In genomic region chr9:122836790-122837189, GRCm38 (mm10) we compare ENCODE assay signal across 10 mouse cellular contexts. TPM values are rescaled to one million over a fixed set of nuclear protein-coding genes. Genes with fewer than 3 reads are reported as not detected.
A peak's percentile ranks its signal among the peaks of the same experiment; 100 is the strongest.
DNase-seq lines count a peak whose midpoint lies in the region; ATAC-seq and TF ChIP-seq lines count a peak whose summit lies in the region.
"Had no signal": no experiment of that assay in that cellular context is flagged by ENCODE, and none has a peak within 500 bp of the region (broad histone marks: within the 10 kb centered on the region; RNA-seq: fewer than 3 reads in every experiment).

No protein-coding gene starts in this region.

- no peak overlapping the region for H3K4me3 ChIP-seq in limb, embryonic 11.5 days (ENCODE audit: low read depth, low read length)
- no peak overlapping the region for H3K4me3 ChIP-seq in limb, embryonic 10.5 days
- H3K4me3 ChIP-seq in heart, embryonic 15.5 days, result no peak overlapping the region
- no peak overlapping the region for H3K4me3 ChIP-seq in midbrain, postnatal 0 days (ENCODE audit: low read depth, low read length)

- H3K4me2 ChIP-seq in limb, embryonic 11.5 days (ENCODE audit: low read depth, severe bottlenecking), result no peak overlapping the region
- H3K4me2 ChIP-seq in heart, embryonic 15.5 days, result no peak overlapping the region
- no peak overlapping the region for H3K4me2 ChIP-seq in midbrain, postnatal 0 days (ENCODE audit: low read depth, low read length, poor library complexity, severe bottlenecking)

- ATAC-seq in limb, embryonic 11.5 days (ENCODE audit: insufficient number of reproducible peaks, low FRiP score, low TSS enrichment, low read depth), result no peak
- peak; percentile 55; the same call in 1 of the 2 replicates for ATAC-seq in heart, embryonic 15.5 days (replicated peaks; ENCODE audit: insufficient number of reproducible peaks, insufficient read depth, low FRiP score, low read depth)
- ATAC-seq in midbrain, postnatal 0 days (ENCODE audit: low FRiP score), result peak; percentile 83
- ATAC-seq in megakaryocyte progenitor cell, adult 5-6 weeks (replicated peaks; ENCODE audit: poor library complexity), result no peak
- ATAC-seq: Patski had no signal

- TF ChIP-seq CTCF in midbrain, postnatal 0 days (IDR thresholded peaks at IDR 0.05), result no peak

- no peaks in the 10 kb centered on the region; the same call in 1 of the 2 replicates for H3K36me3 ChIP-seq in limb, embryonic 11.5 days (ENCODE audit: control insufficient read depth, insufficient read depth, low read length)
- H3K36me3 ChIP-seq in limb, embryonic 10.5 days, result peaks cover 9% of the 10 kb centered on the region; the same call in 1 of the 2 replicates
- peaks cover 3% of the 10 kb centered on the region; the same call in 1 of the 2 replicates for H3K36me3 ChIP-seq in heart, embryonic 15.5 days
- peaks cover 11% of the 10 kb centered on the region for H3K36me3 ChIP-seq in midbrain, postnatal 0 days (ENCODE audit: insufficient read depth, low read length)

- H3K27ac ChIP-seq in limb, embryonic 11.5 days (replicated peaks; ENCODE audit: low read depth, low read length), result 0 out of 2 replicates have a peak overlapping the region, but pooled peaks have one; percentile 26
- no peak overlapping the region for H3K27ac ChIP-seq in limb, embryonic 10.5 days
- H3K27ac ChIP-seq in heart, embryonic 15.5 days, result peak overlapping the region; percentile 55
- H3K27ac ChIP-seq in midbrain, postnatal 0 days (ENCODE audit: low read depth, low read length), result no peak overlapping the region; the same call in 1 of the 2 replicates

- H3K4me1 ChIP-seq in limb, embryonic 11.5 days (ENCODE audit: control insufficient read depth, insufficient read depth, low read length), result 0 out of 2 replicates have a peak, but pooled peaks cover 3% of the 10 kb centered on the region
- peaks cover 7% of the 10 kb centered on the region; the same call in 1 of the 2 replicates for H3K4me1 ChIP-seq in limb, embryonic 10.5 days
- peaks cover 19% of the 10 kb centered on the region for H3K4me1 ChIP-seq in heart, embryonic 15.5 days (replicated peaks)
- H3K4me1 ChIP-seq in midbrain, postnatal 0 days (ENCODE audit: insufficient read depth, low read length), result no peaks in the 10 kb centered on the region

- no peak overlapping the region; the same call in 1 of the 2 replicates for H3K9ac ChIP-seq in limb, embryonic 11.5 days (ENCODE audit: low read length)
- no peak overlapping the region for H3K9ac ChIP-seq in heart, embryonic 15.5 days
- no peak overlapping the region for H3K9ac ChIP-seq in midbrain, postnatal 0 days (replicated peaks; ENCODE audit: low read length, poor library complexity, severe bottlenecking)

- WGBS in limb, embryonic 11.5 days, result 64% methylated on average over 6 of the region's 6 CpGs
- WGBS in limb, embryonic 10.5 days, result 83% methylated on average over 6 of the region's 6 CpGs
- WGBS in heart, embryonic 15.5 days, result 27% methylated on average over 6 of the region's 6 CpGs
- 42% methylated on average over 6 of the region's 6 CpGs for WGBS in midbrain, postnatal 0 days

- no peaks in the 10 kb centered on the region for H3K27me3 ChIP-seq in limb, embryonic 11.5 days (ENCODE audit: control insufficient read depth, insufficient read depth, low read length)
- no peaks in the 10 kb centered on the region for H3K27me3 ChIP-seq in limb, embryonic 10.5 days (ENCODE audit: low read depth, poor library complexity, severe bottlenecking)
- H3K27me3 ChIP-seq in heart, embryonic 15.5 days, result no peaks in the 10 kb centered on the region
- no peaks in the 10 kb centered on the region for H3K27me3 ChIP-seq in midbrain, postnatal 0 days (ENCODE audit: insufficient read depth, low read length)
- H3K27me3 ChIP-seq: Patski had no signal

- DNase-seq in limb, embryonic 11.5 days (ENCODE audit: low spot score), result no peak
- no peak for DNase-seq in limb, embryonic 10.5 days (ENCODE audit: low spot score)
- DNase-seq in cerebellum, adult 9-10 months, result peak; percentile 63
- DNase-seq in layer of hippocampus, adult 8-10 months (ENCODE audit: low spot score in 2 of 2), result peak; percentile 47 to 69
- peak; percentile 88 for DNase-seq in midbrain, postnatal 0 days (ENCODE audit: low spot score)
- no peak for DNase-seq in thymus, postnatal 0 days (ENCODE audit: low spot score)

- H3K9me3 ChIP-seq in limb, embryonic 11.5 days (ENCODE audit: control insufficient read depth, low read length), result no peaks in the 10 kb centered on the region
- H3K9me3 ChIP-seq in limb, embryonic 10.5 days (replicated peaks), result no peaks in the 10 kb centered on the region
- no peaks in the 10 kb centered on the region for H3K9me3 ChIP-seq in heart, embryonic 15.5 days (replicated peaks)
- H3K9me3 ChIP-seq in midbrain, postnatal 0 days (ENCODE audit: low read length), result no peaks in the 10 kb centered on the region

RNA-seq across cellular contexts. Expression of gene Gm35549, which starts 7.0 kb away (rescaled TPM):
- polyA plus RNA-seq in limb, embryonic 11.5 days (2014; fragmentation: Nextera tagmentation; extraction: Ambion mirVana), result not detected in 2 replicates
- polyA plus RNA-seq in limb, embryonic 10.5 days (2016; fragmentation: Nextera tagmentation; extraction: Ambion mirVana), result 0.65 TPM in 1 of 2 replicates, not detected in the other
- polyA plus RNA-seq in heart, embryonic 15.5 days (2015; fragmentation: Nextera tagmentation; extraction: Ambion mirVana), result 0.29 and 0.42 TPM in 2 replicates
- total RNA-seq in layer of hippocampus, adult 8-10 months (2022), result not detected
- total RNA-seq in midbrain, postnatal 0 days (2014; rRNA removed), result not detected in 2 replicates
- 0.27 TPM in 1 of 2 replicates, not detected in the other for polyA plus RNA-seq in midbrain, postnatal 0 days (2015; fragmentation: Nextera tagmentation; extraction: Ambion mirVana)
- total RNA-seq in megakaryocyte progenitor cell, adult 5-6 weeks (2015), result not detected in 2 replicates
- total RNA-seq in megakaryocyte progenitor cell, adult 5-6 weeks (2017), result not detected in 2 replicates
- polyA plus RNA-seq in thymus, postnatal 0 days (2015; fragmentation: Nextera tagmentation; extraction: Ambion mirVana), result 0.30 TPM in 1 of 2 replicates, not detected in the other
- total RNA-seq: liver, adult 2 months had no signal
- polyA plus RNA-seq: liver, adult 2 months had no signal

RNA-seq across cellular contexts. Expression of gene Zfp445, which starts 29.0 kb away (rescaled TPM):
- polyA plus RNA-seq in limb, embryonic 11.5 days (2014; fragmentation: Nextera tagmentation; extraction: Ambion mirVana), result 65.2 and 72.5 TPM in 2 replicates
- 66.4 and 82.5 TPM in 2 replicates for polyA plus RNA-seq in limb, embryonic 10.5 days (2016; fragmentation: Nextera tagmentation; extraction: Ambion mirVana)
- polyA plus RNA-seq in heart, embryonic 15.5 days (2015; fragmentation: Nextera tagmentation; extraction: Ambion mirVana), result 33.1 and 41.2 TPM in 2 replicates
- 100 to 1,000 TPM; 151 to 196 (median 188) TPM for total RNA-seq in layer of hippocampus, adult 8-10 months (2022)
- total RNA-seq in midbrain, postnatal 0 days (2014; rRNA removed), result 126 and 187 TPM in 2 replicates
- polyA plus RNA-seq in midbrain, postnatal 0 days (2015; fragmentation: Nextera tagmentation; extraction: Ambion mirVana), result 70.3 and 77.6 TPM in 2 replicates
- total RNA-seq in megakaryocyte progenitor cell, adult 5-6 weeks (2015), result 27.2 and 35.6 TPM in 2 replicates
- total RNA-seq in megakaryocyte progenitor cell, adult 5-6 weeks (2017), result 56.0 and 80.6 TPM in 2 replicates
- polyA plus RNA-seq in thymus, postnatal 0 days (2015; fragmentation: Nextera tagmentation; extraction: Ambion mirVana), result 32.5 and 36.0 TPM in 2 replicates

RNA-seq across cellular contexts. Expression of gene Tcaim, which starts 31.5 kb away (rescaled TPM):
- 5.7 TPM in 2 replicates for polyA plus RNA-seq in limb, embryonic 11.5 days (2014; fragmentation: Nextera tagmentation; extraction: Ambion mirVana)
- 3.9 and 5.3 TPM in 2 replicates for polyA plus RNA-seq in limb, embryonic 10.5 days (2016; fragmentation: Nextera tagmentation; extraction: Ambion mirVana)
- 5.3 and 6.1 TPM in 2 replicates for polyA plus RNA-seq in heart, embryonic 15.5 days (2015; fragmentation: Nextera tagmentation; extraction: Ambion mirVana)
- 10 to 100 TPM; 20.1 to 22.9 (median 22.1) TPM for total RNA-seq in layer of hippocampus, adult 8-10 months (2022)
- 7.3 and 8.4 TPM in 2 replicates for total RNA-seq in midbrain, postnatal 0 days (2014; rRNA removed)
- polyA plus RNA-seq in midbrain, postnatal 0 days (2015; fragmentation: Nextera tagmentation; extraction: Ambion mirVana), result 6.6 and 7.1 TPM in 2 replicates
- 4.0 and 4.9 TPM in 2 replicates for total RNA-seq in megakaryocyte progenitor cell, adult 5-6 weeks (2015)
- 6.8 and 8.3 TPM in 2 replicates for total RNA-seq in megakaryocyte progenitor cell, adult 5-6 weeks (2017)
- polyA plus RNA-seq in thymus, postnatal 0 days (2015; fragmentation: Nextera tagmentation; extraction: Ambion mirVana), result 6.2 and 7.4 TPM in 2 replicates

RNA-seq across cellular contexts. Expression of gene Zkscan7, which starts 48.7 kb away (rescaled TPM):
- polyA plus RNA-seq in limb, embryonic 11.5 days (2014; fragmentation: Nextera tagmentation; extraction: Ambion mirVana), result 1.9 and 2.6 TPM in 2 replicates
- polyA plus RNA-seq in limb, embryonic 10.5 days (2016; fragmentation: Nextera tagmentation; extraction: Ambion mirVana), result 3.1 and 3.8 TPM in 2 replicates
- 1.9 and 2.6 TPM in 2 replicates for polyA plus RNA-seq in heart, embryonic 15.5 days (2015; fragmentation: Nextera tagmentation; extraction: Ambion mirVana)
- 1 to 10 TPM; 4.1 to 6.5 (median 5.9) TPM for total RNA-seq in layer of hippocampus, adult 8-10 months (2022)
- 5.7 and 8.2 TPM in 2 replicates for total RNA-seq in midbrain, postnatal 0 days (2014; rRNA removed)
- polyA plus RNA-seq in midbrain, postnatal 0 days (2015; fragmentation: Nextera tagmentation; extraction: Ambion mirVana), result 1.6 and 1.7 TPM in 2 replicates
- total RNA-seq in megakaryocyte progenitor cell, adult 5-6 weeks (2015), result 1.4 TPM in 2 replicates
- 1.6 and 2.2 TPM in 2 replicates for total RNA-seq in megakaryocyte progenitor cell, adult 5-6 weeks (2017)
- polyA plus RNA-seq in thymus, postnatal 0 days (2015; fragmentation: Nextera tagmentation; extraction: Ambion mirVana), result 1.8 and 2.9 TPM in 2 replicates

Comparison
In these comparisons a context has a peak if more than half of its experiments do, and no peak if none do; other contexts are left out.
1. H3K27ac ChIP-seq: peak in limb, embryonic 11.5 days (single experiment) and heart, embryonic 15.5 days (single experiment); none in limb, embryonic 10.5 days (single experiment) and midbrain, postnatal 0 days (single experiment).
2. ATAC-seq: peak in heart, embryonic 15.5 days (single experiment) and midbrain, postnatal 0 days (single experiment); none in limb, embryonic 11.5 days (single experiment) and megakaryocyte progenitor cell, adult 5-6 weeks (single experiment).
3. DNase-seq: peak in cerebellum, adult 9-10 months (single experiment), layer of hippocampus, adult 8-10 months (2 of 2) and midbrain, postnatal 0 days (single experiment); none in limb, embryonic 11.5 days (single experiment), limb, embryonic 10.5 days (single experiment) and thymus, postnatal 0 days (single experiment).